Mouse (Mus musculus): ENCODE results near the gene Gm20388.

- TF ChIP-seq CTCF (IDR thresholded peaks at IDR 0.05; ENCODE audit: low read depth) (no peak), EP300 (optimal IDR thresholded peaks at IDR 0.05) (no peak)
Measured at GRCm38 (mm10) chr8:121699936-121700335, 1789.3 kb downstream of the Gm20388 start.
